Mouse (Mus musculus) embryonic fibroblast, embryonic 13.5 days (primary cell): Measurements from ENCODE around the gene Tk2.

Experiments
- CTCF ChIP-seq: IDR thresholded peaks from 2 replicates; pipeline ENCODE4 v1.5.1; 2011; ENCODE audit warnings: mild to moderate bottlenecking, control low read depth, low read length, moderate library complexity, borderline replicate concordance; ENCODE audit not compliant: insufficient read depth
- POLR2A ChIP-seq: IDR thresholded peaks from 2 replicates; pipeline ENCODE4 v1.6.1; 2011; ENCODE audit warnings: low read depth, mild to moderate bottlenecking, control low read depth, low read length, moderate library complexity

GRCm38 (mm10) chr8:104202320-104202719 is 46.0 kb downstream of the Tk2 start:
- TF ChIP-seq CTCF (no peak), POLR2A (no peak)
